Comparison of ENCODE assay signal across 8 mouse cellular contexts in genomic region chr17:51777813-51778212, GRCm38 (mm10). TPM values are rescaled to one million over a fixed set of nuclear protein-coding genes. Genes with fewer than 3 reads are reported as not detected.
DNase-seq lines count a peak whose midpoint lies in the region; ATAC-seq lines count a peak whose summit lies in the region.
"Had no signal": no experiment of that assay in that cellular context is flagged by ENCODE, and none has a peak within 500 bp of the region (broad histone marks: within the 10 kb centered on the region; RNA-seq: fewer than 3 reads in every experiment).

No protein-coding gene starts in this region.

- WGBS in intestine, embryonic 14.5 days: 79% methylated on average over 1 of the region's 1 CpGs
- 73% methylated on average over 1 of the region's 1 CpGs for WGBS in intestine, embryonic 15.5 days
- 39% methylated on average over 1 of the region's 1 CpGs for WGBS in embryonic facial prominence, embryonic 14.5 days
- 36% methylated on average over 1 of the region's 1 CpGs for WGBS in stomach, embryonic 14.5 days

- peak; percentile 60 for DNase-seq in intestine, embryonic 14.5 days (ENCODE audit: low spot score)
- DNase-seq in 3T3-L1 (ENCODE audit: low read depth, low spot score) (peak; percentile 37), A20 (ENCODE audit: low read depth, low spot score) (peak; percentile 3)
- peak; percentile 72 for DNase-seq in embryonic facial prominence, embryonic 14.5 days (ENCODE audit: low spot score)
- DNase-seq in ovary, postnatal 36 days (ENCODE audit: low spot score): no peak

- no peak overlapping the region for H3K4me2 ChIP-seq in intestine, embryonic 14.5 days (ENCODE audit: low read length)
- H3K4me2 ChIP-seq in intestine, embryonic 15.5 days (replicated peaks): no peak overlapping the region
- H3K4me2 ChIP-seq in embryonic facial prominence, embryonic 14.5 days (ENCODE audit: low read depth, low read length): no peak overlapping the region
- H3K4me2 ChIP-seq in stomach, embryonic 14.5 days (replicated peaks; ENCODE audit: low read depth, low read length): no peak overlapping the region
- H3K4me2 ChIP-seq: embryonic facial prominence, embryonic 15.5 days had no signal

- no peak for ATAC-seq in intestine, embryonic 14.5 days (replicated peaks; ENCODE audit: low FRiP score, low TSS enrichment, low read depth)
- ATAC-seq in intestine, embryonic 15.5 days: no peak
- ATAC-seq in embryonic facial prominence, embryonic 14.5 days (ENCODE audit: low read depth): peak; percentile 76; the same call in 1 of the 2 replicates
- ATAC-seq in stomach, embryonic 14.5 days (ENCODE audit: insufficient number of reproducible peaks, insufficient read depth, low FRiP score, low read depth): peak; percentile 61; the same call in 1 of the 2 replicates

- H3K4me1 ChIP-seq in intestine, embryonic 14.5 days (replicated peaks; ENCODE audit: control insufficient read depth, insufficient read depth, low read length): no peaks in the 10 kb centered on the region
- no peaks in the 10 kb centered on the region for H3K4me1 ChIP-seq in intestine, embryonic 15.5 days (replicated peaks)
- H3K4me1 ChIP-seq in embryonic facial prominence, embryonic 14.5 days (ENCODE audit: control insufficient read depth, insufficient read depth, low read length): peaks cover 3% of the 10 kb centered on the region; the same call in 1 of the 2 replicates
- H3K4me1 ChIP-seq in stomach, embryonic 14.5 days (ENCODE audit: control insufficient read depth, insufficient read depth, low read length): no peaks in the 10 kb centered on the region

- no peaks in the 10 kb centered on the region for H3K27me3 ChIP-seq in intestine, embryonic 14.5 days (replicated peaks; ENCODE audit: control insufficient read depth, insufficient read depth, low read length)
- no peaks in the 10 kb centered on the region for H3K27me3 ChIP-seq in intestine, embryonic 15.5 days (replicated peaks)
- no peaks in the 10 kb centered on the region for H3K27me3 ChIP-seq in embryonic facial prominence, embryonic 14.5 days (replicated peaks; ENCODE audit: control insufficient read depth, insufficient read depth, low read length)
- no peaks in the 10 kb centered on the region for H3K27me3 ChIP-seq in stomach, embryonic 14.5 days (ENCODE audit: control insufficient read depth, insufficient read depth, low read length)
- H3K27me3 ChIP-seq: embryonic facial prominence, embryonic 15.5 days had no signal

- H3K9me3 ChIP-seq in intestine, embryonic 14.5 days (ENCODE audit: control insufficient read depth, low read length): no peaks in the 10 kb centered on the region
- H3K9me3 ChIP-seq in intestine, embryonic 15.5 days: no peaks in the 10 kb centered on the region
- no peaks in the 10 kb centered on the region for H3K9me3 ChIP-seq in embryonic facial prominence, embryonic 14.5 days (ENCODE audit: control insufficient read depth, low read length)
- H3K9me3 ChIP-seq in stomach, embryonic 14.5 days (ENCODE audit: control insufficient read depth, low read depth, low read length): no peaks in the 10 kb centered on the region
- H3K9me3 ChIP-seq: embryonic facial prominence, embryonic 15.5 days had no signal

- no peaks in the 10 kb centered on the region for H3K36me3 ChIP-seq in intestine, embryonic 14.5 days (ENCODE audit: control insufficient read depth, insufficient read depth, low read length)
- no peaks in the 10 kb centered on the region for H3K36me3 ChIP-seq in intestine, embryonic 15.5 days
- peaks cover 12% of the 10 kb centered on the region for H3K36me3 ChIP-seq in embryonic facial prominence, embryonic 14.5 days (ENCODE audit: control insufficient read depth, insufficient read depth, low read length)
- peaks cover 4% of the 10 kb centered on the region; the same call in 1 of the 2 replicates for H3K36me3 ChIP-seq in stomach, embryonic 14.5 days (ENCODE audit: control insufficient read depth, insufficient read depth, low read length)

- H3K27ac ChIP-seq in intestine, embryonic 14.5 days (ENCODE audit: low read depth): no peak overlapping the region
- H3K27ac ChIP-seq in intestine, embryonic 15.5 days: no peak overlapping the region
- no peak overlapping the region for H3K27ac ChIP-seq in embryonic facial prominence, embryonic 14.5 days (replicated peaks; ENCODE audit: low read depth, low read length)
- H3K27ac ChIP-seq in stomach, embryonic 14.5 days (ENCODE audit: low read length): no peak overlapping the region
- H3K27ac ChIP-seq: embryonic facial prominence, embryonic 15.5 days had no signal

- H3K4me3 ChIP-seq in intestine, embryonic 14.5 days (ENCODE audit: low read depth, low read length): no peak overlapping the region
- H3K4me3 ChIP-seq in intestine, embryonic 15.5 days (replicated peaks): no peak overlapping the region
- no peak overlapping the region for H3K4me3 ChIP-seq in embryonic facial prominence, embryonic 14.5 days (ENCODE audit: low read depth, low read length)
- H3K4me3 ChIP-seq in stomach, embryonic 14.5 days (ENCODE audit: low read depth, low read length): no peak overlapping the region
- H3K4me3 ChIP-seq: embryonic facial prominence, embryonic 15.5 days had no signal

- H3K9ac ChIP-seq in intestine, embryonic 14.5 days (ENCODE audit: low read length): no peak overlapping the region
- H3K9ac ChIP-seq in intestine, embryonic 15.5 days: no peak overlapping the region
- H3K9ac ChIP-seq in embryonic facial prominence, embryonic 14.5 days (ENCODE audit: low read depth, low read length): no peak overlapping the region
- no peak overlapping the region for H3K9ac ChIP-seq in stomach, embryonic 14.5 days (replicated peaks; ENCODE audit: low read depth, low read length)
- H3K9ac ChIP-seq: embryonic facial prominence, embryonic 15.5 days had no signal

RNA-seq across cellular contexts. Expression of gene Satb1, which starts 55.3 kb away (rescaled TPM):
- 8.7 and 10.1 TPM in 2 replicates for polyA plus RNA-seq in intestine, embryonic 14.5 days (2014; fragmentation: Nextera tagmentation; extraction: Ambion mirVana)
- 3.9 and 5.5 TPM in 2 replicates for polyA plus RNA-seq in intestine, embryonic 15.5 days (2015; fragmentation: Nextera tagmentation; extraction: Ambion mirVana)
- 18.8 and 20.0 TPM in 2 replicates for polyA plus RNA-seq in embryonic facial prominence, embryonic 14.5 days (2014; fragmentation: Nextera tagmentation; extraction: Ambion mirVana)
- polyA plus RNA-seq in stomach, embryonic 14.5 days (2014; fragmentation: Nextera tagmentation; extraction: Ambion mirVana): 10.1 TPM in 2 replicates

Comparison
In these comparisons a context has a peak if more than half of its experiments do, and no peak if none do; other contexts are left out.
1. ATAC-seq: peak in embryonic facial prominence, embryonic 14.5 days (single experiment) and stomach, embryonic 14.5 days (single experiment); none in intestine, embryonic 14.5 days (single experiment) and intestine, embryonic 15.5 days (single experiment).